Mouse (Mus musculus): ENCODE measurements around the gene Cfi.

GRCm38 (mm10) chr3:129877327-129877726, 41.6 kb downstream of the Cfi start:
- TF ChIP-seq CTCF (IDR thresholded peaks at IDR 0.05; ENCODE audit: low read depth) (no peak), EP300 (IDR thresholded peaks at IDR 0.05; ENCODE audit: low read depth) (no peak)

All from liver, postnatal 0 days (tissue).